Mouse (Mus musculus) thymus, adult 2 months (tissue): Measurements from ENCODE around the gene Gria1. TPM values are rescaled to one million over a fixed set of nuclear protein-coding genes. Genes with fewer than 3 reads are reported as not detected.

Experiments used
- DNase-seq: peaks from one replicate; pipeline ENCODE4 v3.0.0; 2021
- H3K27ac ChIP-seq: fragments of 200-500 bp; 2 replicates; pipeline ENCODE4 v1.5.1; 2012; ENCODE audit warnings: low read length, control low read depth; ENCODE audit not compliant: control insufficient read depth, insufficient read depth
- H3K27me3 ChIP-seq: fragments of 200-500 bp; 2 replicates; pipeline ENCODE4 v1.6.1; 2012; ENCODE audit warnings: mild to moderate bottlenecking, low read length, moderate library complexity, mixed read lengths; ENCODE audit not compliant: control insufficient read depth, insufficient read depth
- H3K36me3 ChIP-seq: fragments of 200-500 bp; 2 replicates; pipeline ENCODE4 v1.6.1; 2012; ENCODE audit warnings: mild to moderate bottlenecking, low read length, moderate library complexity; ENCODE audit not compliant: control insufficient read depth, insufficient read depth
- H3K4me1 ChIP-seq: fragments of 200-500 bp; replicated peaks from 2 replicates; pipeline ENCODE4 v1.6.1; 2012; ENCODE audit warnings: low read length; ENCODE audit not compliant: control insufficient read depth, insufficient read depth
- H3K4me3 ChIP-seq: fragments of 200-500 bp; 2 replicates; pipeline ENCODE4 v1.5.1; 2012; ENCODE audit warnings: mild to moderate bottlenecking, low read length, control low read depth, moderate library complexity; ENCODE audit not compliant: control insufficient read depth, insufficient read depth
- CTCF ChIP-seq: fragments of 200-500 bp; IDR thresholded peaks from 2 replicates; pipeline ENCODE4 v1.5.1; 2012; ENCODE audit warnings: mild to moderate bottlenecking, control low read depth, low read length, moderate library complexity, borderline replicate concordance; ENCODE audit not compliant: control insufficient read depth, poor library complexity, insufficient read depth; ENCODE audit errors: extremely low read depth
- POLR2A ChIP-seq: fragments of 200-500 bp; IDR thresholded peaks from 2 replicates; pipeline ENCODE4 v1.6.1; 2012; ENCODE audit warnings: mild to moderate bottlenecking, low read length, control low read depth, moderate library complexity; ENCODE audit not compliant: control insufficient read depth, poor library complexity, insufficient read depth; ENCODE audit errors: extremely low read depth
- WGBS: fragments of 180-500 bp; shearing (Covaris S2); methylation state at CpG from one replicate; pipeline ENCODE4 v1.1.7; 2018; 5-methylcytosine and 5-hydroxymethylcytosine counted together
- polyA plus RNA-seq: library from polyadenylated mRNA; depleted of rRNA; stranded (reverse); fragments of >200 nt; gene quantifications from 2 replicates; pipeline ENCODE4 v1.2.3, GENCODE M21; 2012

The Gria1 gene
- polyA plus RNA-seq, 1 experiment: 0.05 TPM

GRCm38 (mm10) chr11:57079423-57079822, 68.2 kb downstream of the Gria1 start:
- 86% methylated on average over 3 of the region's 3 CpGs for WGBS
- Histone ChIP-seq H3K4me3 (no peak overlapping the region), H3K27me3 (no peaks in the 10 kb centered on the region), H3K27ac (no peak overlapping the region), H3K36me3 (no peaks in the 10 kb centered on the region), H3K4me1 (no peaks in the 10 kb centered on the region)
- DNase-seq: no peak
- TF ChIP-seq POLR2A (no peak), CTCF (no peak)

- H3K27me3 ChIP-seq: no peaks in the 10 kb centered on the region
- H3K4me3 ChIP-seq: no peak overlapping the region
- WGBS: 84% methylated on average over 5 of the region's 5 CpGs
- TF ChIP-seq CTCF (no peak), POLR2A (no peak)
- no peak overlapping the region for H3K27ac ChIP-seq
- DNase-seq: no peak
- no peaks in the 10 kb centered on the region for H3K4me1 ChIP-seq
- no peaks in the 10 kb centered on the region for H3K36me3 ChIP-seq
Observed at GRCm38 (mm10) chr11:57089527-57089926, 78.3 kb downstream of the Gria1 start.

- no peaks in the 10 kb centered on the region for H3K36me3 ChIP-seq
- TF ChIP-seq POLR2A (no peak), CTCF (no peak)
- DNase-seq: no peak
- no peak overlapping the region for H3K27ac ChIP-seq
- H3K27me3 ChIP-seq: no peaks in the 10 kb centered on the region
- H3K4me3 ChIP-seq: no peak overlapping the region
- no peaks in the 10 kb centered on the region for H3K4me1 ChIP-seq
Observed at GRCm38 (mm10) chr11:57090705-57091104, 79.5 kb downstream of the Gria1 start.

GRCm38 (mm10) chr11:57091276-57091914, 80.2 kb downstream of the Gria1 start:
- H3K4me1 ChIP-seq: no peaks in the 10 kb centered on the region
- no peak overlapping the region for H3K4me3 ChIP-seq
- H3K27ac ChIP-seq: no peak overlapping the region
- TF ChIP-seq CTCF (no peak), POLR2A (no peak)
- no peak for DNase-seq
- no peaks in the 10 kb centered on the region for H3K27me3 ChIP-seq
- no peaks in the 10 kb centered on the region for H3K36me3 ChIP-seq
- 62% methylated on average over 3 of the region's 3 CpGs for WGBS

GRCm38 (mm10) chr11:57100491-57100890, 89.3 kb downstream of the Gria1 start:
- TF ChIP-seq CTCF: no peak
- no peak for TF ChIP-seq POLR2A
- no peak for DNase-seq
- Histone ChIP-seq H3K36me3 (no peaks in the 10 kb centered on the region), H3K27ac (no peak overlapping the region), H3K4me3 (no peak overlapping the region), H3K27me3 (no peaks in the 10 kb centered on the region), H3K4me1 (no peaks in the 10 kb centered on the region)
- WGBS: 85% methylated on average over 5 of the region's 5 CpGs

- Histone ChIP-seq H3K4me3 (no peak overlapping the region), H3K27ac (no peak overlapping the region)
- WGBS: 78% methylated on average over 5 of the region's 5 CpGs
Observed at GRCm38 (mm10) chr11:57103751-57104254, 92.6 kb downstream of the Gria1 start.

GRCm38 (mm10) chr11:57105683-57106082, 94.5 kb downstream of the Gria1 start:
- Histone ChIP-seq H3K27ac (no peak overlapping the region), H3K4me1 (no peaks in the 10 kb centered on the region), H3K36me3 (no peaks in the 10 kb centered on the region), H3K27me3 (no peaks in the 10 kb centered on the region), H3K4me3 (no peak overlapping the region)
- WGBS: 78% methylated on average over 3 of the region's 3 CpGs
- no peak for DNase-seq
- no peak for TF ChIP-seq CTCF
- TF ChIP-seq POLR2A: no peak

More at GRCm38 (mm10) chr11:57103751-57104254, 92.6 kb downstream of the Gria1 start:
- TF ChIP-seq POLR2A (no peak), CTCF (no peak)
- no peak for DNase-seq
- Histone ChIP-seq H3K36me3 (no peaks in the 10 kb centered on the region), H3K4me1 (no peaks in the 10 kb centered on the region), H3K27me3 (no peaks in the 10 kb centered on the region)
